Mouse (Mus musculus) limb, embryonic 13.5 days (tissue): ENCODE data around the gene Snx32. TPM values are rescaled to one million over a fixed set of nuclear protein-coding genes. Genes with fewer than 3 reads are reported as not detected.
"Not testable (repeated sequence)": the region's sequence is repeated elsewhere in the genome, so short reads cannot be mapped to it uniquely, and the experiment has no call there.

Source experiments
- ATAC-seq: fragments of 200-750 bp; cut with Nextera tagmentation; 2 replicates; pipeline ENCODE4 v1.8.0; 2017; ENCODE audit warnings: low read depth, moderate number of reproducible peaks, moderate TSS enrichment; ENCODE audit not compliant: low FRiP score
- H3K27ac ChIP-seq: fragments of 300-500 bp; sonication (generic); 2 replicates; pipeline ENCODE4 v1.5.1; 2015; ENCODE audit warnings: inconsistent platforms, mild to moderate bottlenecking, moderate library complexity
- H3K27me3 ChIP-seq: fragments of 300-500 bp; sonication (generic); 2 replicates; pipeline ENCODE4 v1.6.1; 2015; ENCODE audit warnings: mild to moderate bottlenecking, inconsistent platforms
- H3K36me3 ChIP-seq: fragments of 300-500 bp; sonication (generic); 2 replicates; pipeline ENCODE4 v1.6.1; 2015; ENCODE audit warnings: inconsistent platforms, mild to moderate bottlenecking, moderate library complexity
- H3K4me1 ChIP-seq: fragments of 300-500 bp; sonication (generic); 2 replicates; pipeline ENCODE4 v1.6.1; 2015; ENCODE audit warnings: inconsistent platforms
- H3K4me2 ChIP-seq: fragments of 300-500 bp; sonication (generic); replicated peaks from 2 replicates; pipeline ENCODE4 v1.6.1; 2015; ENCODE audit warnings: inconsistent platforms, mild to moderate bottlenecking, moderate library complexity
- H3K4me3 ChIP-seq: fragments of 300-500 bp; sonication (generic); 2 replicates; pipeline ENCODE4 v1.5.1; 2015; ENCODE audit warnings: moderate library complexity, mild to moderate bottlenecking, inconsistent platforms
- H3K9ac ChIP-seq: fragments of 300-500 bp; sonication (generic); 2 replicates; pipeline ENCODE4 v1.6.1; 2015; ENCODE audit warnings: mild to moderate bottlenecking, inconsistent platforms
- H3K9me3 ChIP-seq: fragments of 300-500 bp; sonication (generic); 2 replicates; pipeline ENCODE4 v1.6.1; 2016; ENCODE audit warnings: inconsistent platforms
- WGBS: fragments of 180-500 bp; shearing (Covaris S2); methylation state at CpG from one replicate; pipeline ENCODE4 v1.1.7; 2015; 5-methylcytosine and 5-hydroxymethylcytosine counted together
- polyA plus RNA-seq: library from polyadenylated mRNA; unstranded; fragments of >200 nt; fragmentation: Nextera tagmentation; extraction: Ambion mirVana; gene quantifications from 2 replicates; pipeline ENCODE4 v1.2.1, GENCODE M21; 2015

Snx32 gene
- polyA plus RNA-seq, 1 experiment from 2014 or later = 12.1 TPM

- H3K4me2 ChIP-seq = no peak overlapping the region
- no peak for ATAC-seq
- H3K9ac ChIP-seq = no peak overlapping the region
- H3K4me1 ChIP-seq = no peaks in the 10 kb centered on the region
- peaks cover 32% of the 10 kb centered on the region for H3K36me3 ChIP-seq
- no peak overlapping the region for H3K4me3 ChIP-seq
- H3K27ac ChIP-seq = no peak overlapping the region
- H3K9me3 ChIP-seq = no peaks in the 10 kb centered on the region
- WGBS = 91% methylated on average over 2 of the region's 2 CpGs
- H3K27me3 ChIP-seq = no peaks in the 10 kb centered on the region
Measured at GRCm38 (mm10) chr19:5500330-5500875, 9.9 kb downstream of the Snx32 start.

DNA sequence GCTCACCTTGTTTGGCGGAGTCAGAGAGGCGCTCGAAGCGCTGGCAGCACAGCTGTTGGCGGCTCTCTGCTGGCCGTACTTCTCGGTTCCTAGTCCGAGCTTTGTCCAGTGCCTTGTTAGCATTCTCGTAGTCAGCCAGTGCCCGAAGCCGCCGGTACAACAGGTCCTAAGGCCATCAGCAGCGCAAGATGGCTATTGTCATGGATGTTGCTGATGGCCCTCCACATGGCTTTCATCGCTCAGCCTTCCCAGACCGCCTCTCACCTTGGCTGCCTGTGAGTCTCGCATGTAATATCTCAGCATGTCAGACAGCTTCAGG, 14.3 kb downstream of the Snx32 start:
- no peak for ATAC-seq
- no peak overlapping the region for H3K9ac ChIP-seq
- no peaks in the 10 kb centered on the region for H3K9me3 ChIP-seq
- no peak overlapping the region for H3K4me2 ChIP-seq
- WGBS = 87% methylated on average over 16 of the region's 16 CpGs
- no peaks in the 10 kb centered on the region for H3K27me3 ChIP-seq
- H3K4me1 ChIP-seq = peaks cover 13% of the 10 kb centered on the region
- no peak overlapping the region for H3K4me3 ChIP-seq
- no peak overlapping the region for H3K27ac ChIP-seq
- H3K36me3 ChIP-seq = peaks cover 63% of the 10 kb centered on the region

DNA sequence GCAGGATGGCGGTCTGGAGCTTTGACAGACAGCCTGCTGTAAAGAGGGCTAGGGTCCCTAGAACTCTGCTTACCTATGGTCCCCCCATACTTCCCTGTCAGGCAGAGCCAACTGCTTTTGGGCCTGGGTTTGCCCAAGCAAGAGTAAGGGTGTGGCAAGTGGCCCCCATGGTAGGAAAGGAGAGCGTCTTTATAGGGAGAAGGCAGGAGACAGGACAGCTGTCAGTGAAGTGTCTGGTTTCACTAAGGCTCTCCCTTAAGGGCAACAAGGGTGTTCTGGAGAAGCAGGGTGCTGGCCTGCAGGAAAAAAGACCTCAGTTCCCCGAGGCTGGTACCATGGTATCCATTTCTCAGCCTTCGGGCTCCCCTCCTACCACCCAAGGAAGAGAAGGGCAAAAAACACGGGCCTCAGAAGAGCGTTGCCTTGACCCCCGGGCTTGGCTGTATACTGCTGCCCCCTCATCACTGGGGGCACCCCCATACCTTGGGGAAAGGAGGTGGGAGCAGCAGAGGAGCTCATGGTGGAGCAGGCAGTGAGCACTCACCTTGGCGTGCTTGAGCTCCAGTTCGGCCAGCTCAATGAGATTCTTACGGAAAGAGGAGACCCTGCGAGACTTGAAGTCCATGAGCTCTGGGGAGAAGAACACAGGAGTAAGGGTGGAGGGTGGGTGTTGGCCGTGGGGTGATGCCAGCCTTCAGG, 14.8 kb downstream of the Snx32 start:
- H3K4me2 ChIP-seq = no peak overlapping the region

GRCm38 (mm10) chr19:5494314-5494713, 16.0 kb downstream of the Snx32 start:
- Histone ChIP-seq H3K36me3 (peaks cover 63% of the 10 kb centered on the region), H3K4me1 (peaks cover 19% of the 10 kb centered on the region), H3K27me3 (no peaks in the 10 kb centered on the region), H3K27ac (no peak overlapping the region), H3K9me3 (no peaks in the 10 kb centered on the region), H3K4me2 (no peak overlapping the region), H3K9ac (no peak overlapping the region), H3K4me3 (no peak overlapping the region)
- no peak for ATAC-seq
- 90% methylated on average over 3 of the region's 3 CpGs for WGBS

More for the DNA sequence above, 14.8 kb downstream of the Snx32 start:
- H3K36me3 ChIP-seq = peaks cover 63% of the 10 kb centered on the region
- no peaks in the 10 kb centered on the region for H3K9me3 ChIP-seq
- H3K9ac ChIP-seq = no peak overlapping the region
- ATAC-seq = no peak
- H3K4me1 ChIP-seq = peaks cover 13% of the 10 kb centered on the region
- H3K27ac ChIP-seq = no peak overlapping the region
- WGBS = 79% methylated on average over 12 of the region's 12 CpGs
- no peak overlapping the region for H3K4me3 ChIP-seq
- H3K27me3 ChIP-seq = no peaks in the 10 kb centered on the region

DNA sequence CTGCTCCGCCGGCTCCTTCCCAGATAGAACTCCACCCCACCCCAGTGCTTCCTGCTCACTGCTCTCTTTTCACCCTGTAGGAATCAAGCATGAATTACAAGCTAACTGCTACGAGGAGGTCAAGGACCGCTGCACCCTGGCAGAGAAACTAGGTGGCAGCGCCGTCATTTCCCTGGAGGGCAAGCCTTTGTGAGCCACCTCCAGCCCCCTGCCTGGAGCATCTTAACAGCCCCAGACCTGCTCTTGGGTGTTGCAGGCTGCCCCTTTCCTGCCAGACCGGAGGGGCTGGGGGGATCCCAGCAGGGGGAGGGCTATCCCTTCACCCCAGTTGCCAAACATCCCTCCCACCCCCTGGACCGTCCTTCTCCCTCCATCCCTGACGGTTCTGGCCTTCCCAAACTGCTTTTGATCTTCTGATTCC, 17.0 kb downstream of the Snx32 start:
- not testable (repeated sequence) for H3K9ac ChIP-seq, H3K27me3 ChIP-seq, H3K4me2 ChIP-seq, H3K9me3 ChIP-seq, H3K4me3 ChIP-seq, ATAC-seq, H3K27ac ChIP-seq
- Histone ChIP-seq H3K4me1 (peaks cover 25% of the 10 kb centered on the region), H3K36me3 (peaks cover 63% of the 10 kb centered on the region)
- WGBS = 71% methylated on average over 9 of the region's 9 CpGs

- WGBS = 81% methylated on average over 4 of the region's 4 CpGs
- Histone ChIP-seq H3K27ac (no peak overlapping the region), H3K9ac (no peak overlapping the region), H3K9me3 (no peaks in the 10 kb centered on the region), H3K4me1 (peaks cover 25% of the 10 kb centered on the region), H3K36me3 (peaks cover 57% of the 10 kb centered on the region), H3K27me3 (no peaks in the 10 kb centered on the region), H3K4me2 (no peak overlapping the region; the same call in 1 of the 2 replicates), H3K4me3 (no peak overlapping the region)
- ATAC-seq = no peak
Measured at GRCm38 (mm10) chr19:5492641-5493040, 17.7 kb downstream of the Snx32 start.

GRCm38 (mm10) chr19:5490898-5491708, 19.2 kb downstream of the Snx32 start:
- no peaks in the 10 kb centered on the region for H3K9me3 ChIP-seq
- H3K4me2 ChIP-seq = peak overlapping the region; percentile 83
- WGBS = under 1% methylated on average over 58 of the region's 59 CpGs
- peaks cover 38% of the 10 kb centered on the region for H3K4me1 ChIP-seq
- H3K36me3 ChIP-seq = peaks cover 49% of the 10 kb centered on the region
- 0 out of 2 replicates have a peak, but pooled peaks have one; percentile 6 for ATAC-seq
- H3K4me3 ChIP-seq = peak overlapping the region; percentile 98
- peak overlapping the region; percentile 98 for H3K27ac ChIP-seq
- H3K27me3 ChIP-seq = no peaks in the 10 kb centered on the region
- peak overlapping the region; percentile 97 for H3K9ac ChIP-seq

- 0% methylated on average over 59 of the region's 62 CpGs for WGBS
- H3K4me1 ChIP-seq = peaks cover 39% of the 10 kb centered on the region
- no peaks in the 10 kb centered on the region for H3K27me3 ChIP-seq
Measured at GRCm38 (mm10) chr19:5490313-5490897, 19.9 kb downstream of the Snx32 start, which contains the start of gene Cfl1. Gene Cfl1, plus strand, starts transcription at chr19:5490455.

GRCm38 (mm10) chr19:5489721-5490120, 20.6 kb downstream of the Snx32 start:
- H3K9ac ChIP-seq, H3K9me3 ChIP-seq, H3K27me3 ChIP-seq, ATAC-seq: not testable (repeated sequence)
- H3K4me1 ChIP-seq = peaks cover 39% of the 10 kb centered on the region
- WGBS = 56% methylated on average over 10 of the region's 10 CpGs
- H3K4me3 ChIP-seq = peak overlapping the region; percentile 98; the same call in 1 of the 2 replicates
- H3K27ac ChIP-seq = peak overlapping the region; percentile 98; the same call in 1 of the 2 replicates
- H3K36me3 ChIP-seq = peaks cover 51% of the 10 kb centered on the region
- peak overlapping the region; percentile 83 for H3K4me2 ChIP-seq

More at GRCm38 (mm10) chr19:5490313-5490897, 19.9 kb downstream of the Snx32 start, which contains the start of gene Cfl1:
- Histone ChIP-seq H3K4me2 (peak within 1 kb of the TSS; percentile 83), H3K4me3 (peak within 1 kb of the TSS; percentile 98), H3K9me3 (no peaks in the 10 kb centered on the region), H3K27ac (peak within 1 kb of the TSS; percentile 99), H3K36me3 (peaks cover 49% of the 10 kb centered on the region), H3K9ac (peak within 1 kb of the TSS; percentile 97)
- ATAC-seq = peak; percentile 70

DNA sequence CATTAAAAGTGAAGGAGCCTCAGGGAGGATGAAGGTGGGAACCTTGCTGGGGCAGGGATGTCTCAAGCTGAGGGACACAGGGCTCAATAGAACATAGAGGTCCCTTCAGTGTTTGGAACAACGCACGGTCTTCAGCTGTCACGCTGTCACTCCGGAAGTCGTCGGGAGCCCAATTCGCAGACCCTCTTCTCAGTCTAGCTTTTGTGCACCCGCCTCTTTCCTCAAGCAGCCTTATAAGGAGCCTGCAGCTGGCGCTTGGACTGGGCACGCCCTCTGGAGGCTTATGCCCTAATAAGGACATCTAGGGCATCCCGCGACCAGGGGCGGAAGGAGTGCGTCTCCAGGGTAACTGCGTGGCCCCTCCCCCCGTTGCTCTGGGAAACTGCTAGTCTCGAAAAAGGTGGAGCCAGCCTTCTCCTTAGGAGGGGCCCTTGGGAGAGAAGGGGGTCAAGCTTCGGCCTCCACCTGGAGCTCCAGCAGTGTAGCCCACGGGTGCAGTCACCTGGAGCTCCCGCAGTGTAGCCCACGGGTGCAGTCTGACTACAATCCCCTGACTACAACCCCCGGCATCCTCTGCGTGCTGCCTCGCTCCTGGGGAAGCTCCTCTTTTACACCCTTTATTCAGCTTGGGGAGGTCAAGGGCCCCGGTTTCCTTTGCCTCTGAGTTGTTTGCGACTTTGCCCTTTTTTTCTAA, 21.3 kb downstream of the Snx32 start:
- Histone ChIP-seq H3K36me3 (peaks cover 51% of the 10 kb centered on the region), H3K4me2 (peak overlapping the region; percentile 83), H3K27ac (peak overlapping the region; percentile 99), H3K4me1 (peaks cover 39% of the 10 kb centered on the region), H3K4me3 (peak overlapping the region; percentile 59), H3K27me3 (no peaks in the 10 kb centered on the region), H3K9me3 (no peaks in the 10 kb centered on the region), H3K9ac (peak overlapping the region; percentile 72)
- peak; percentile 79 for ATAC-seq
- under 1% methylated on average over 26 of the region's 26 CpGs for whole genome bisulfite sequencing

DNA sequence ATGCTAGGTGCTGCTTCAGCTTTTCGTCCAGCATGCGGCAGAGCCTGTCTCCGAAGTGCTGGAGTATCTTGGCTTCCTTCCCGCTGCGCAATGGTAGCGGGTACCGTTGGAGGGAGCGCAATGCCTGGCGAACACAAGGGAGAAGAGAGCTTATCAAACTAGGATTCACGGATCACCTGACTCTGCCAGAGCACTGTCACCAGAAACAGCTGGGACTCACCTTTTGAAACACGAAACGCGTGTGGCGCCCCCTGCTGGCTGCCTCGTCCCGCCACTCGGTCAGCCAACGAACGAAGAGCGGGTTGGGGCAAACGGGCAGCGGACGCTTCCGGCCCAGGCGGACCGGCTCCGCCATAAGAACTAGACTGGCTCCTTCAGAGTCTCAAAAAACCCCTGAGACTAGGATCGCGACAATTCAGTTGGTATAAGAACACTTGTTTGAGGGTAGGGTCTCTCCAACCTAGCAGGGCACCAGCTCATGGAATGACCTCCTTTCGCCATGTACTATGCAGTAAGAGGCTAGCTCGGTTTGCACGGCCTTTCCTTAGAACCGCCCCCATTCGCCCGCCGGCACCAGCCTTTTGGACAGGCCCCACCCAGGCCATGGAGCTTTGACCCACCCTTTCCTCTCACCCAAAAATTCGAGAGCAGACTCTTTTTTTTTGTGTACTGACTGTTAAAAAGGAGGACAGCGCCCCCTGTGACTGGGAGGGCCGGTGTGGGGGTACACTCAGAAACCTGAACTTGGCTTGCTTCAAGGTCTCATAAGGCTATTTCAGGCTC, 22.4 kb downstream of the Snx32 start, which contains the start of gene Mus81:
TSS of gene Mus81 (minus strand) at position 635 of the 783 bp plus-strand sequence.
- peak; percentile 77 for ATAC-seq
- peak within 1 kb of the TSS; percentile 99 for H3K27ac ChIP-seq
- under 1% methylated on average over 39 of the region's 39 CpGs for WGBS

More for the DNA sequence above, 22.4 kb downstream of the Snx32 start, which contains the start of gene Mus81:
- no peaks in the 10 kb centered on the region for H3K9me3 ChIP-seq
- H3K27me3 ChIP-seq = no peaks in the 10 kb centered on the region
- peaks cover 51% of the 10 kb centered on the region for H3K36me3 ChIP-seq
- H3K4me3 ChIP-seq = peak within 1 kb of the TSS; percentile 59
- H3K4me1 ChIP-seq = peaks cover 39% of the 10 kb centered on the region
- H3K9ac ChIP-seq = peak within 1 kb of the TSS; percentile 72
- H3K4me2 ChIP-seq = peak within 1 kb of the TSS; percentile 83
